Mouse (Mus musculus) hindbrain, embryonic 13.5 days (tissue): Measurements from ENCODE around the gene Utrn. TPM values are rescaled to one million over a fixed set of nuclear protein-coding genes. Genes with fewer than 3 reads are reported as not detected.

ENCODE experiments used
- ATAC-seq: fragments of 200-750 bp; cut with Nextera tagmentation; 2 replicates; pipeline ENCODE4 v1.8.0; 2017; ENCODE audit warnings: moderate TSS enrichment; ENCODE audit not compliant: low FRiP score
- H3K27ac ChIP-seq: fragments of 300-500 bp; sonication (generic); 2 replicates; pipeline ENCODE4 v1.5.1; 2015; ENCODE audit warnings: inconsistent platforms, mild to moderate bottlenecking, moderate library complexity
- H3K27me3 ChIP-seq: fragments of 300-500 bp; sonication (generic); 2 replicates; pipeline ENCODE4 v1.6.1; 2015; ENCODE audit warnings: mild to moderate bottlenecking, inconsistent platforms
- H3K36me3 ChIP-seq: fragments of 300-500 bp; sonication (generic); 2 replicates; pipeline ENCODE4 v1.6.1; 2015; ENCODE audit warnings: mild to moderate bottlenecking, inconsistent platforms
- H3K4me1 ChIP-seq: fragments of 300-500 bp; sonication (generic); replicated peaks from 2 replicates; pipeline ENCODE4 v1.6.1; 2015; ENCODE audit warnings: inconsistent platforms
- H3K4me2 ChIP-seq: fragments of 300-500 bp; sonication (generic); 2 replicates; pipeline ENCODE4 v1.6.1; 2015; ENCODE audit warnings: inconsistent platforms, mild to moderate bottlenecking, moderate library complexity
- H3K4me3 ChIP-seq: fragments of 300-500 bp; sonication (generic); 2 replicates; pipeline ENCODE4 v1.5.1; 2015; ENCODE audit warnings: mild to moderate bottlenecking, inconsistent platforms
- H3K9ac ChIP-seq: fragments of 300-500 bp; sonication (generic); 2 replicates; pipeline ENCODE4 v1.6.1; 2015; ENCODE audit warnings: mild to moderate bottlenecking, inconsistent platforms
- H3K9me3 ChIP-seq: fragments of 300-500 bp; sonication (generic); 2 replicates; pipeline ENCODE4 v1.6.1; 2016; ENCODE audit warnings: inconsistent platforms
- WGBS: fragments of 180-500 bp; shearing (Covaris S2); methylation state at CpG from one replicate; pipeline ENCODE4 v1.1.7; 2015; 5-methylcytosine and 5-hydroxymethylcytosine counted together
- polyA plus RNA-seq: library from polyadenylated mRNA; unstranded; fragments of >200 nt; fragmentation: Nextera tagmentation; extraction: Ambion mirVana; gene quantifications from 2 replicates; pipeline ENCODE4 v1.2.1, GENCODE M21; 2015

The Utrn gene
- polyA plus RNA-seq, 1 experiment from 2014 or later = 31.4 TPM

DNA sequence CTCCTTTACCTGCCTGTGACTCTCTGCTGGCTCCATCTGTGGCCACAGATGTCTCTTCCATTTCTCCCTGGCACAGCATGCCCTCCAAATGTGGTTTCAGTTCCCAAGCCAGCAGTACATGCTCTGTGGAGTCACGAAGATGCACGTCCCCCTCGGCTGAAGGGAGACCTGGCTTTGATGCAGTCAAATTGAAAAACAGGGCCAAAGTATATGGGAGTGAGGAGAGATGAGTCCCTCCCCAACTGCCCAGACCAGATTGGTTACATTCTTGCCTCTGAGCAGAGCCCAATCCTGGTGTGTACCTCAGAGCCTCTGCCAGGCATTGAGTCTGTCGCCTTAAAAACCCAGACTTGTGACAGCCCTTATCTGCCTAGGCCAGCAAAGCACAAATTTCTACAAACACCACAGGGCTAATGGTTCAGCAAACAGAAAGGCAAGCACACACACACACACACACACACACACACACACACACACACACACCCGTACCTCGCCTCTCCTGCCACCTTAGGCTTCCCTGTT lies 42.3 kb downstream of the Utrn start:
- Histone ChIP-seq H3K9ac (no peak overlapping the region), H3K9me3 (no peaks in the 10 kb centered on the region), H3K4me2 (no peak overlapping the region), H3K36me3 (no peaks in the 10 kb centered on the region), H3K27ac (no peak overlapping the region), H3K4me1 (no peaks in the 10 kb centered on the region), H3K27me3 (no peaks in the 10 kb centered on the region), H3K4me3 (no peak overlapping the region)
- 76% methylated on average over 6 of the region's 6 CpGs for WGBS
- ATAC-seq = no peak

DNA sequence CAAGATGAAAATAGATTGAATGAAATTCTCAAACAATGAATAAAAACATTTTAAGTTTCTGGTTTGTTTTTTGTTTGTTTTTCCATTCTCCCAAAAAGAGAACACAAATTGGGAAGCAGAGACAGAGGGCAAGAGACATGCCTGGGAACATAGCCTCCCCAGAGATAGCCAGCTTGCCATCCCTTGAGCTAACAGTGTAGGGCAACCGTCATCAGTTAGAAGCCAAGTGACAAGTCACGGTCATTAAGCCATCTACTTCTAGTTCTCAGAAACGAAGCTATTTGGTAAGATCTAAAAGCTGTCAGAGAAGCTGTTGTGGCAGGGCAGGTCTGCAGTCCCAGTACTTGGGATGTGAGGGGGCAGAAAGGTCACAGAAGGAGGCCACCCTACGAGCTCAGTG lies 44.8 kb downstream of the Utrn start:
- WGBS = 45% methylated on average over 4 of the region's 4 CpGs
- no peak overlapping the region for H3K4me2 ChIP-seq
- H3K9me3 ChIP-seq = no peaks in the 10 kb centered on the region
- H3K27ac ChIP-seq = no peak overlapping the region
- no peak overlapping the region for H3K4me3 ChIP-seq
- no peaks in the 10 kb centered on the region for H3K36me3 ChIP-seq
- H3K9ac ChIP-seq = no peak overlapping the region
- H3K4me1 ChIP-seq = no peaks in the 10 kb centered on the region
- no peaks in the 10 kb centered on the region for H3K27me3 ChIP-seq
- no peak for ATAC-seq

DNA sequence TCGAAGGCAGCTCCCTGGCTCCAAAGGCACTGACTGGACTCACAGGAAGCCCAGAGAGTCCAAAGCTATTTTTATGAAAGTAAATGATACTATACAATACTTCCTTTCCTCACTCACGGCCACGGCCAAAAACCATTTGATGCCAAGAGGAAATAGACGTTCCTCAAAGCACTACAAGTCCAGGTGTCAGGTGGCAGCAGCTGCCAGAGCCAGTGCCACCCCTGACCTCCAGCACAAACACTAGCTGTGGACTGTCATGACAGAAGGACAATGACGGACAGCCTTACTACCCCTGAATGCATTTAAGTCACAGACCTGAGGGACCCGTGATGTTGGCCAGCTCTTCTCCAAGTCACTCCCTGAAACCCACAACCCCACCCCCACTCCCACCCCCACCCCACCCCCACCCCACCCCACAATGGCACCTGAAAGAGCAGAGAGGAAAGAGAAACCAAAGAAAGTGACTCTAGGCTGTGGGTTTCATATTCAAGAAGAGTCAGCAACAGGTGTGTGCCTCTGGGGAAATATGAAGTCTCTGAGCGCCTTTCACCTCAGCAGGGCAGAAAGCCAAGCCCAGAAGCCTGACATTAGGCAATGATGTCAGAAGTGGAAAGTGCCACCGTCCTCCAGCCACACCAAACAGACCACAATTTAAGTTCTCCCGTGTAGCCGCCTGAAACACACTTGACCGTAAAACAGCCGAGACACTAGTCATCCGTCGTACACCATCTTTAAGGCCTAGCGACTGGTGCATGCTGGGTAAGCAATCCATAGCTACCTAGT lies 45.5 kb downstream of the Utrn start:
- no peak for ATAC-seq
- Histone ChIP-seq H3K4me2 (no peak overlapping the region), H3K9ac (no peak overlapping the region), H3K27me3 (no peaks in the 10 kb centered on the region), H3K36me3 (no peaks in the 10 kb centered on the region), H3K9me3 (no peaks in the 10 kb centered on the region), H3K4me3 (no peak overlapping the region), H3K27ac (no peak overlapping the region), H3K4me1 (no peaks in the 10 kb centered on the region)
- 87% methylated on average over 15 of the region's 15 CpGs for WGBS

DNA sequence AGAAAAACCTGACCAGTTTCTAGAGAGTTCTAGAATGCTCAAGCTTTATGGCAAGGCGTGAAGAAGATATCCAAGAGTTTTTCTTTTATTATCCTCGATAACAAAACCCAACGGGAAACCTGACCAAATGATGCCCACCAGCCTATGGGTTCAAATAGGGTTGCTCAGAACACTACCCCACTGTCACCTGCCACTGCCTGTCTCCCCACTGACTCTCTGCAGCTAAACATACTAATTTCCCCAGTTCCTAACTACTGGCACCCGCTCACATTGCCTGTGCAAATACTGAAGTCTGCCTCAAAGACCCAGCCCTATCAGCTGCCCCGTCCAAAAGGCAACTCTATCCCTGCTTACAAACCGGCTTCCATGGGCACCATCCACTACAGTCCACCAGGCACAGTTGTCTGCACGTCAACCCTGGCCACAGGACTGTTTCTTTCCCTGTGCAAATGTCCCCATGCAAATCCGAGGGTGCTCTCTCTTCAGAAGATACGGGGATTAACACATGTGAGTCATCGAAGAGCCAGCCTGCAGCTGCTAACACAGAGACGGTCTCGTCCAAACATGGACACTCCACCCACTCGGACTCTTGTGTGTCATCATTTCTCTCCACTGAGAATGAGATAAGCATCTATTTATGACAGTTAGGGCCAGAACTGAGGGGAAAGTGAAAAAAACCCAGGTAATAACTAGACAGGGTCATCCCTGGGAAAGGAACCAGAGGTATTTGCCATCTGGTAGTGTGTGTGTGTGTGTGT lies 48.0 kb downstream of the Utrn start:
- 93% methylated on average over 13 of the region's 13 CpGs for WGBS
- H3K36me3 ChIP-seq = no peaks in the 10 kb centered on the region
- no peak overlapping the region for H3K4me2 ChIP-seq

DNA sequence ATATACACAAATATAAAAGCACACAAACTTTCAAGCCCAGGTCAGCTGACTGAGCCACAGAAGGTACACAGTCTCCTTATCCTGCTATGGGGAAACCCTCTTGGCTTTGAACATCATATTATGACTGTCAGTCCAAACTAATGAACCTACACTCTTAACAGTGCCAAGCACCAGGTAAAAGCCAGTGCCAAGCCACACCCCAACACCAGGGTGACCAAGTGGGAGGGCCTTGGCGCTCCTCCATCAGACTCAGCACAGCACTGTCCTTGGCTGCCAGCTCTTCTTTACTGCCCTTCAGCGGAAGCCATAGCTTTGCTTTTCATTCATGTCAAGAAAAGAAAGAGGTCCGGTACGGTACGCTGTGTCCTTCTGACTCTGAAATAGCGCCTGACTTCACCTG lies 51.8 kb downstream of the Utrn start:
- no peak overlapping the region for H3K4me2 ChIP-seq
- no peak overlapping the region for H3K4me3 ChIP-seq
- no peaks in the 10 kb centered on the region for H3K27me3 ChIP-seq
- peak; percentile 32; the same call in 1 of the 2 replicates for ATAC-seq
- H3K36me3 ChIP-seq = no peaks in the 10 kb centered on the region
- H3K27ac ChIP-seq = no peak overlapping the region
- WGBS = 83% methylated on average over 6 of the region's 6 CpGs
- H3K9me3 ChIP-seq = no peaks in the 10 kb centered on the region
- peaks cover 4% of the 10 kb centered on the region for H3K4me1 ChIP-seq
- H3K9ac ChIP-seq = no peak overlapping the region

More for the DNA sequence above, 48.0 kb downstream of the Utrn start:
- Histone ChIP-seq H3K9ac (no peak overlapping the region), H3K4me1 (peaks cover 4% of the 10 kb centered on the region), H3K9me3 (no peaks in the 10 kb centered on the region), H3K27me3 (no peaks in the 10 kb centered on the region), H3K27ac (no peak overlapping the region), H3K4me3 (no peak overlapping the region)
- no peak for ATAC-seq

DNA sequence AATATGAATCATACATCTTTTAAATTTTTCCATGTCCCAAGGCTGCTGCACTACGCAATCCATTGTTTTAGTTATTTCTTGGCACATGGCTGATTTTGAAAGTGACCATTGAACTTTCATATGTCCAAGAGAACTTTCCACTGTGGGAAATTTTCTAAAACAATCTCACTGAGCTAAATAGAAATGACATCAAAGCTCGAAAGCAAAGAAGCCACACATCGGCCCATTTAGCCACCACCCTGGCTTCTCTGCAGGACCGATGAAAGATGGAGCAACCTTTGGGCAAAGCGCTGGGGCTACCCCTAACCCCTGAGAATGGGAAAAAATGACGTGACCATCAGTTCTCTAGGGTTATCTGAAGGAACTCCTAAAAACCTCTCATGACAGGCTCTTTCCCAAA lies 52.6 kb downstream of the Utrn start:
- H3K4me2 ChIP-seq = no peak overlapping the region
- H3K27me3 ChIP-seq = no peaks in the 10 kb centered on the region
- no peak overlapping the region for H3K4me3 ChIP-seq
- H3K36me3 ChIP-seq = no peaks in the 10 kb centered on the region
- no peak overlapping the region for H3K9ac ChIP-seq
- no peak overlapping the region for H3K27ac ChIP-seq
- H3K4me1 ChIP-seq = peaks cover 4% of the 10 kb centered on the region
- no peak for ATAC-seq
- 88% methylated on average over 6 of the region's 6 CpGs for WGBS
- H3K9me3 ChIP-seq = no peaks in the 10 kb centered on the region

DNA sequence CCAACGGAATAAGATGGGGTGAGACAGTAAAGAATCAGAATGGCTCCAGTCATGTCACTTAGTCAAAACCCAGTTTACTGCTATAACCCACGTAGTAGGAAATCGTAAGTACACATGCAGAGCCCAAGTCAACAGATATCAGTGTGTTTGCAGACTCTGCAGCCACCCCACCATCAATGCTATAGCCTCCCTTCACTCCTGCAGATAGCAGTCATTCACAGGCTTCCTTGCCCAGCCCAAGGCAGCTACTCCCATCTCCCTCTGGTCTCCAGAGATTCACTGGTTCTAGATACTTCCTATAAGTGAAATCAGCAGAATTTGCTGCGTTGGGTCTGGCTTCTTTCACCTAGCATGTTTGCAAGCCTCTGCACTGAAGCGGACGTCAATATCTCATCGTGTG lies 54.8 kb downstream of the Utrn start:
- H3K4me1 ChIP-seq = peaks cover 4% of the 10 kb centered on the region
- no peak overlapping the region for H3K9ac ChIP-seq
- H3K27ac ChIP-seq = no peak overlapping the region
- no peak overlapping the region for H3K4me2 ChIP-seq
- H3K27me3 ChIP-seq = no peaks in the 10 kb centered on the region
- H3K4me3 ChIP-seq = no peak overlapping the region
- no peak for ATAC-seq
- H3K36me3 ChIP-seq = no peaks in the 10 kb centered on the region
- no peaks in the 10 kb centered on the region for H3K9me3 ChIP-seq
- 95% methylated on average over 7 of the region's 7 CpGs for WGBS

DNA sequence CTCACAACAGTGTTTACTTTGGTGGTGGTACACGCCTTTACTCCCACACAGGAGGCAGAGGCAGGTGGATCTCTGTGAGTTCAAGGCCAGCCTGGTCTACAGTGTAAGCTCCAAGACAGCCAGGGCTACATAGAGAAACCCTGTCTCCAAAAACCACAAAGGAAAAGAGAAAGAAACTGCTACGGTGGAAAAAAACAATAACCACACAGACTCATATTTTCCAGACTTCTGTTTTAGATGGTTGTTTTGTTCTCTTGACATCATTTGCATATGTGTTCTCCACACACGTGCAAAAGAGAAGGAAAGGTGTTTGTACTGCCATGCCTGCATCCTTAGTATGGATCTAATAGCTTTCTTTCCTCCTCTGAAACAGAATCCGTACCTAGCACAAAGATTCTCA lies 55.3 kb downstream of the Utrn start:
- Histone ChIP-seq H3K9me3 (no peaks in the 10 kb centered on the region), H3K4me1 (peaks cover 4% of the 10 kb centered on the region), H3K27ac (no peak overlapping the region), H3K9ac (no peak overlapping the region), H3K36me3 (no peaks in the 10 kb centered on the region), H3K4me2 (no peak overlapping the region), H3K27me3 (no peaks in the 10 kb centered on the region), H3K4me3 (no peak overlapping the region)
- ATAC-seq = no peak
- WGBS = 87% methylated on average over 4 of the region's 4 CpGs

DNA sequence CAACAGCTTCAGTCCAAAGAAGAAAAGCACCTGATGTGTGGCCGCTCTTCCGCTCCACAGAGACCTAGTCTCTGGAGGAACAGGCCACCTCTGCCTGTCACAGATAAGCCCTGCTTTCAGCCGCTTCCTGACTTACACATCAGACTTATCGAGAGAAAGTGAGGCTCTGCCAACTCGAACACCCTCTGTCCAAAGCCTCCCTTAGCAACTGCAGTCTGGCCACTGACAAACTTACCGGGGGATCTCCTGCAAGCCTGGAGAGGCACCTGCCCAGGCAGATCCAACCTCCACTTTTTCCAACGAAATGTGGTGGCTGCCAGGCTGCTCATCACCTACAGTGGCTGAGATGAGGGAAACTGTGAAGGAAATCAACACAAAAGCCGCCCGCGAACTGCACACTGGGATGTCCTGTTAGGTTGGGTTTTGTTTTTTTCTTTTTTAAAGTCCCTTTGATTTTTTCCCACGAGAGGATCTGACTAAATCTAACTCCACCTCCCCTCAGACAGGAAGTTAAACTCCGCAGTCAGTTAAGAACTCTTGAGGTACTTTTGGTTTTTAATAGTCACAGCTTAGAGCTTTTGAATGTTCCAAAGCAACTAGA lies 55.9 kb downstream of the Utrn start:
- peaks cover 4% of the 10 kb centered on the region for H3K4me1 ChIP-seq
- no peak overlapping the region for H3K4me3 ChIP-seq
- no peaks in the 10 kb centered on the region for H3K27me3 ChIP-seq
- ATAC-seq = no peak
- WGBS = 75% methylated on average over 12 of the region's 12 CpGs
- no peaks in the 10 kb centered on the region for H3K36me3 ChIP-seq
- no peaks in the 10 kb centered on the region for H3K9me3 ChIP-seq
- no peak overlapping the region for H3K4me2 ChIP-seq
- H3K27ac ChIP-seq = no peak overlapping the region
- H3K9ac ChIP-seq = no peak overlapping the region; the same call in 1 of the 2 replicates

DNA sequence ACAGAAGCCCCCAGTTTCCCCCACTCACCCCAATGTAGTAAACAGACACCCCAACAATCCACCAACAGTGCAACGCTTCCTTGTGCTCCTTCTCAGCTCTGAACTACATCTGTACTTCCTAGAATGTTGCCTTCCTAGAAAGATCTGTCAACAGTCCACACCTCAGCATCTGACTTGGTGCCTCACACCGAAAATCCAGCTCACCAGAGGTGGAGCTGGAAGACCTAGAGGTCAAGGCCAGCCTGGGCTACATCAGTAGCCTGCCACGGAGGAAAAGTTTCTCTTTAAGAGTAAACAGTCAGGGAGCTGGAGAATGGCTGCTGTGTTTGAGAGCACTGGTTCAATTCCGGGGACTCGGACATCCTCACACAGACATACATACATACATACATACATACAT lies 56.5 kb downstream of the Utrn start:
- no peak for ATAC-seq
- Histone ChIP-seq H3K9me3 (no peaks in the 10 kb centered on the region), H3K4me1 (peaks cover 6% of the 10 kb centered on the region), H3K9ac (no peak overlapping the region), H3K27me3 (no peaks in the 10 kb centered on the region), H3K4me2 (no peak overlapping the region), H3K36me3 (no peaks in the 10 kb centered on the region), H3K27ac (no peak overlapping the region), H3K4me3 (no peak overlapping the region)
- WGBS = 84% methylated on average over 5 of the region's 5 CpGs

DNA sequence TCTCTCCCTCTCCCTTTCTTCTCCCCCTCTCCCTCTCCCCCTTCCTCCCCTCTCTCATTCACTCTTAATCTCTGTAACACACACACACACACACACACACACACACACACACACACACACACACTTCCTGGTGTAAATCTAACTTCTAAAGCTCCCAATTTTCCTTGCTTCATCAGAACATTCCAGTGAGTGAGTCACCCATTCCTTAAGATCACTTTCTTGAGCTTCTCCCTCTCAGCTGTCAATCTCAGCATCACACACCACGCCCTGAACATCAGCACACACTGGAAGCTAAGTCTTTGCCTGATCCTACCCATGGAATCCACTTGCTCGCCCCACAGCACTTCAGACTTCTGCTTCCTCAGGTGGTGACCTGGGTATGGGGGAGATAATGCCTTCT lies 58.3 kb downstream of the Utrn start:
- ATAC-seq = no peak
- no peaks in the 10 kb centered on the region for H3K36me3 ChIP-seq
- WGBS = 91% methylated on average over 2 of the region's 2 CpGs
- peaks cover 11% of the 10 kb centered on the region for H3K4me1 ChIP-seq
- no peak overlapping the region for H3K27ac ChIP-seq
- no peaks in the 10 kb centered on the region for H3K9me3 ChIP-seq
- no peak overlapping the region for H3K4me2 ChIP-seq
- H3K4me3 ChIP-seq = no peak overlapping the region
- no peaks in the 10 kb centered on the region for H3K27me3 ChIP-seq
- no peak overlapping the region for H3K9ac ChIP-seq

DNA sequence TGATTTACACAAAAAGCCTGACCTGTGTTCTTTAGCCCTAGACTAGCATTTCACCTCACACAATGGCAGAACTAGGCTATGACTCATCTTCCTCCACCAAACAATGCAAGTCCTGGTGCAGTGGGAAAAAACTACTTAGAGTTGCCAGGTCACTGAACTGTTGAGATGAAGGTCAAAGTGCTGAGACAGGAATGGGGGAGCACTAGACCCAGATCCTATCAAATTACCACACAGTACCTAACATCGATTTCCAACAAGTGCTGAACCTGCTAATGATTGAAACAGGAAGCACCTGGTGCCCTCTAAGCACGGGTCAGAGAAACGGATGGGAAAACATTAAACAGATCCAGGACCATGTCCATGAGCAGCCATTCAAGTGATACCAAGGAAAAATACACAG lies 59.5 kb downstream of the Utrn start:
- Histone ChIP-seq H3K4me2 (no peak overlapping the region), H3K9me3 (no peaks in the 10 kb centered on the region), H3K36me3 (no peaks in the 10 kb centered on the region), H3K9ac (no peak overlapping the region), H3K27me3 (no peaks in the 10 kb centered on the region), H3K27ac (no peak overlapping the region), H3K4me1 (peaks cover 11% of the 10 kb centered on the region), H3K4me3 (no peak overlapping the region)
- no peak for ATAC-seq
- WGBS = 87% methylated on average over 3 of the region's 3 CpGs
